Mouse (Mus musculus) kidney, adult 2 months (tissue): ENCODE data around the gene Higd1a.

Source experiments
- CTCF ChIP-seq: fragments of 200-500 bp; conservative IDR thresholded peaks from 2 replicates; pipeline ENCODE4 v1.5.1; 2011; ENCODE audit warnings: low read depth, mild to moderate bottlenecking, control low read depth, low read length, moderate library complexity, mixed read lengths; ENCODE audit not compliant: insufficient read depth, insufficient read length
- POLR2A ChIP-seq: fragments of 200-500 bp; IDR thresholded peaks from one replicate; pipeline ENCODE4 v1.6.1; 2011; ENCODE audit warnings: low read depth, low read length, control low read depth

- no peak for TF ChIP-seq POLR2A
- no peak for TF ChIP-seq CTCF
Observed at GRCm38 (mm10) chr9:121815183-121815582, 43.0 kb downstream of the Higd1a start.
